Mouse (Mus musculus): ENCODE results near the gene Arfgef2.

Arfgef2 gene

GRCm38 (mm10) chr2:166903719-166904282, 98.4 kb downstream of the Arfgef2 start:
- intact Hi-C loops (cut with DNase I): no loop called here

- intact Hi-C loops (cut with DNase I): no loop called here
Measured at GRCm38 (mm10) chr2:166905711-166906522, 100.5 kb downstream of the Arfgef2 start, which contains the start of gene Cse1l. Gene Cse1l, plus strand, starts transcription at chr2:166906040.

GRCm38 (mm10) chr2:166906523-166907182, 101.3 kb downstream of the Arfgef2 start:
- intact Hi-C loops (cut with DNase I): no loop called here

GRCm38 (mm10) chr2:166909729-166910128, 104.3 kb downstream of the Arfgef2 start:
- intact Hi-C loops (cut with DNase I): no loop called here

- intact Hi-C loops (cut with DNase I): no loop called here
Measured at GRCm38 (mm10) chr2:166910536-166910935, 105.1 kb downstream of the Arfgef2 start.

- intact Hi-C loops (cut with DNase I): no loop called here
Measured at GRCm38 (mm10) chr2:166923971-166924370, 118.6 kb downstream of the Arfgef2 start.

GRCm38 (mm10) chr2:166933943-166934342, 128.6 kb downstream of the Arfgef2 start:
- intact Hi-C loops (cut with DNase I): no loop called here

GRCm38 (mm10) chr2:166934416-166934815, 129.0 kb downstream of the Arfgef2 start:
- intact Hi-C loops (cut with DNase I): no loop called here

- intact Hi-C loops (cut with DNase I): no loop called here
Measured at GRCm38 (mm10) chr2:166935582-166935981, 130.2 kb downstream of the Arfgef2 start.

- intact Hi-C loops (cut with DNase I): no loop called here
Measured at GRCm38 (mm10) chr2:166936166-166936565, 130.8 kb downstream of the Arfgef2 start.

- intact Hi-C loops (cut with DNase I): loop anchor here (5.0 kb wide), 1 partner anchor 71 kb away; no protein-coding TSS in a partner anchor
Measured at GRCm38 (mm10) chr2:166943146-166943545, 137.8 kb downstream of the Arfgef2 start.

GRCm38 (mm10) chr2:166944346-166944745, 139.0 kb downstream of the Arfgef2 start:
- intact Hi-C loops (cut with DNase I): loop anchor here (5.0 kb wide), 1 partner anchor 72 kb away; no protein-coding TSS in a partner anchor

- intact Hi-C loops (cut with DNase I): no loop called here
Measured at GRCm38 (mm10) chr2:166945456-166945855, 140.1 kb downstream of the Arfgef2 start.
